Mouse (Mus musculus): ENCODE results near the gene Lpar5. TPM values are rescaled to one million over a fixed set of nuclear protein-coding genes. Genes with fewer than 3 reads are reported as not detected.

The Lpar5 gene
- polyA plus RNA-seq, 1 experiment from 2014 or later = 0.10 TPM

DNA sequence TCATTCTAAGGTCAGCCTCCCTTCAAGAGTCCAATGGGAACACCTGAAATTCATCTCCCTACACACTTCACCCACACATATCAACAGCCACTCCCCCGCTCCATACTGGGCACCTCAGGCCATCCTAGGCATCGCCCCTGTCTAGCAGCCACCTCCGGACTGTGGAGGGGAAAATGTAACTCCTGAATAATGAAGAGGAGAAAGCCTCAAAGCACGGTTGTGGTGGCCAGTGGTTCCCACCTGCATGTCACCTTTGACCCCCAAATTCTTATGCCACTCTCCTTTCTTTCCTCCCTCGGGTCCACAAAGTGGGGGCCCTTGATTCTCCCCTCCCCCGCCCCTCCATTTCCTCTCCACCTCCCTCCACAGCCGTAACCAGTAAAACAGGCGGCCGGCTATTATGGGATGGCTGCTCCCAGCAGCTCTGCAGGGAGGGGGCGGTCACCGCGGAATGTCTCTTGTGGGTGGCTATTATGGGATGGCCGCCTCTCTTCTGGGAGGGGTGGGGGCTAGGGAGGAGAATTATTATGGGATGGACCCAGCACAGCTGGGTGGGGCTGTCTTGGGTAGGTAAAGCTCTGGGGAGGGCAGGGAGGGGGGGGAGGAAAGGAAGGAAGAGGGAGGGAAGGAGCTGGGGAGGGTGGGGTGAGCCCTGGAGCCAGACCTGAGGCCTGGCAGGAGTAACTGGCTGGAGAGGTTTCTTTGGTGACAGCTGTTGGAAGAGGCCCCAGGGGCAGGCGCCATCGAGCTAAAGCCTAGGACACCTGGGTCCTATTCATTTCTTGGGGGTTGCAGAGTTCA is 22.0 kb downstream of the Lpar5 start:
- Histone ChIP-seq H3K4me3 (peak overlapping the region; percentile 48), H3K27ac (peak overlapping the region; percentile 95), H3K4me1 (replicated peaks) (peaks cover 34% of the 10 kb centered on the region), H3K27me3 (ENCODE audit: insufficient read depth, poor library complexity, severe bottlenecking) (no peaks in the 10 kb centered on the region), H3K9me3 (no peaks in the 10 kb centered on the region), H3K36me3 (no peaks in the 10 kb centered on the region)
- WGBS = 4% methylated on average over 15 of the region's 15 CpGs
- DNase-seq (ENCODE audit: low spot score) = peak; percentile 73

DNA sequence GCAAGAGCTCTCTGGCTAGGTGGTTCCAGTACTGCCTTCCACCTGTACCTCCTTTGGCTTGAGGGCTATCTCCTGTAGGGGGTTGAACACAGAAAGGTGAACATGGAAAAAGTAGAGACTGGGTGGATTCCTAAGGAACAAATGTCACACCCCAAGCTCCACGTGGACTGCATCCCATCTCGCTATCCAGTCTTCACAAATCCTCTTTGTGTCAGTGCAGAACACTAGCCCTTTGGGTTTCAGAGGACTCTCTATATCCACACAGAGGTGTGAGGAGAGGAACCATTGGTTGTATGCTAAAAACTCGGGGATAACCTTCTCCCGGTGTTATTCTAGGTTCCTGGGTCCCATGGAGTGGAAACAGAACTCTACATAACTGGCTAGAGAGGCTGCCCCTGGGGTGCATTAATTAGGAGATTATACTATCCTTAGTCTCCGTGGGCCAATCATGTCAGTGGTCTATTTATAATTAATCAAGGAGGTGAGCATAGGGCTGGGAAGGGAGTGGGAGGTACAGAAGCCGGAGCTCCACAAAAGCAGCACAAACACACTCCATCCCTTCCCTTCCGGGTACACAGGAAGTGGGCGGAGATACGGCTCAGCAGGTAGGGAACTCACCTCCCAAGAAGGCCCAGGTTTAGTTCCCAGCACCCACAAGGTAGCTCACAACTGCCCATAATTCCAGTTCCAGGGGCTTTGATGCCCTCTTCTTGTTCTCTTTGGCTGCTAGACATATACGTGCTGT is 22.8 kb downstream of the Lpar5 start:
- peak overlapping the region; percentile 48 for H3K4me3 ChIP-seq
- 61% methylated on average over 10 of the region's 10 CpGs for WGBS
- no peaks in the 10 kb centered on the region for H3K27me3 ChIP-seq (ENCODE audit: insufficient read depth, poor library complexity, severe bottlenecking)
- peak overlapping the region; percentile 95 for H3K27ac ChIP-seq
- no peak for DNase-seq (ENCODE audit: low spot score)
- H3K4me1 ChIP-seq (replicated peaks) = peaks cover 39% of the 10 kb centered on the region
- H3K9me3 ChIP-seq = no peaks in the 10 kb centered on the region
- no peaks in the 10 kb centered on the region for H3K36me3 ChIP-seq

DNA sequence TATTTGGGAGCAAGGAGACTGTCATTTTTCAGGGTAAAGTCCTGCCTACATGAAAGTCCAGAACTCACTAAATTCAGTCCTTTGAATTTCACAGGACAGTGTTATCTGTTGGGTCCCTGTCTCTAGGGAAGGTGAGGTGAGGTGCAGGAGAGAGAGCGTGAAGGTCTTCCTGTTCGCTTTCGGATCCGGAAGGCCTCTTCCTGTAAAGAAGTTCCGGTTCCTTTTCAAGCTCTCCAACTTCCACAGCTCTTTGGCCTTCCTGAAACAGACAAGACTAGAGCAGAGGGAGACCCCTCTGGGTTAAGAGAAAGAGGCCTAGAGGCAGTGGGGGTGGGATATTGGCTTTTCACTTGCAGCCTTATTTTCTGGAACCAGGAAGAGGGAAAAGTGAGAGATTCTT is 24.7 kb downstream of the Lpar5 start:
- H3K27ac ChIP-seq = peak overlapping the region; percentile 40; the same call in 1 of the 2 replicates
- H3K4me3 ChIP-seq = no peak overlapping the region
- DNase-seq (ENCODE audit: low spot score) = no peak
- peaks cover 3% of the 10 kb centered on the region; the same call in 1 of the 2 replicates for H3K36me3 ChIP-seq
- H3K4me1 ChIP-seq (replicated peaks) = peaks cover 57% of the 10 kb centered on the region
- 91% methylated on average over 5 of the region's 5 CpGs for WGBS
- no peaks in the 10 kb centered on the region for H3K9me3 ChIP-seq
- H3K27me3 ChIP-seq (ENCODE audit: insufficient read depth, poor library complexity, severe bottlenecking) = no peaks in the 10 kb centered on the region

DNA sequence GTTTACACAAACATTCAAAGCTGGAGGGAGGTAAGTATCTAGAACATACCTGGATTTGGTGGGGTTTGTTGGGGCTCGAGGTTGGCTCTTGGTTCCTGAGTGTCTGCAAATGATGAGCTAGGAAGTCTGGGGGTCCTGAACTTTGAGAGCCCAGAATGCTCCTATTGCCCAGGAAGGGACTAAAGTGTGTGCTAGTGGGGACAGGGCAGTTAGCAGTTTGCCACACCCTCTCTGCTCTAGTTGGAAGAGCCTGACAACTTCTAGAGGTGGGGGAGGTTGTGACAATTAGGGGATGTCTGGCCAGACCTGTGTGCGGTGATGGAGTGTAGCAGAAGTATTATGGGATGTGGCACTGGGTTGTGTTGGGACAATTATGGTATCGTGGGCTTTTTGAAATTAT is 27.1 kb downstream of the Lpar5 start:
- WGBS = 75% methylated on average over 3 of the region's 3 CpGs
- Histone ChIP-seq H3K36me3 (peaks cover 26% of the 10 kb centered on the region), H3K4me1 (replicated peaks) (peaks cover 62% of the 10 kb centered on the region), H3K9me3 (no peaks in the 10 kb centered on the region), H3K27ac (peak overlapping the region; percentile 75), H3K27me3 (ENCODE audit: insufficient read depth, poor library complexity, severe bottlenecking) (no peaks in the 10 kb centered on the region), H3K4me3 (peak overlapping the region; percentile 100; the same call in 1 of the 2 replicates)
- DNase-seq (ENCODE audit: low spot score) = no peak

DNA sequence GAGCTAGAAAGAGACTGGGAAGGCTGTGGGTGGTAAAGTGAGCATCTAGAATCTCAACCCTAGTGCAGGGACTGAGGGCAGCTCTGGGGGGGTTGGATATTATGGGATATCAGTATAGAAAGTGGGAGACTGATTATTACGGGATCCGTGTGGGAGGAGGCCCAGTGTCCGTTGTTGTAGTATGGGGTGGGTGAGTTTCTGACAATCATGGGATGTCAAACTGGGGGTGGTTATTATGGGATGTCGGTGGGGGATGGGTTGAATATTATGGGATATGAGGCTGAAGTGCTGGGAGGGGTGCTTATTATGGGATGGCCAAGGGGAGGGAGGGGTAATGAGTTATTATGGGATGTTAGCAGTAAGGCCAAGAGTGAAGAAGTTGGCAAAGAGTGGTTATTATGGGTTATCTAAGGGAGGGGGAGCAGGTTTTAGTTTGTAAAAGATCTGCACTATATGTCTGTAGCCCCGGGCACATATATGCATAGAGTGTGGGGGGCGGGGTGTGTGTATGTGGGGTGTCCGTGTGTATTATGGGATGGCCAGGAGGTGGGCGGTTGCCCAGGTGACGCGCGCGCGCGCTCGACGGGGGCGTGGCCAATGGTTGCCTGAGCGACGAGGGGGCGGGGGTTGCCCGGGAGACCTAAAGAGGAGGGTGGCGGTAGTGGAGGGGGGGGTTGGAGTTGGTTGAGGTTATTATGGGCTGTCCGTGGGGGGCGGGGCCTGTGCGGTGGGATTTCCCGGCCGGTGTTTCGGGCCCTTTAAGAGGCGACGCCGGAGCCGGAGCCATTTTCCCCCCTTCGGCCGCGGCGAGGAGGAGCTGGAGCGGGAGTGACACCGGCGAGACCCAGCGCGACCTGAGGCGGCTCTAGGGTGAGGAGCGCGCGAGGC is 27.9 kb downstream of the Lpar5 start, which contains the start of gene Chd4:
TSS of gene Chd4 (plus strand) at position 591 of the 888 bp plus-strand sequence.
- Histone ChIP-seq H3K36me3 (peaks cover 34% of the 10 kb centered on the region), H3K9me3 (no peaks in the 10 kb centered on the region), H3K4me3 (peak within 1 kb of the TSS; percentile 100), H3K27me3 (ENCODE audit: insufficient read depth, poor library complexity, severe bottlenecking) (no peaks in the 10 kb centered on the region), H3K4me1 (replicated peaks) (peaks cover 62% of the 10 kb centered on the region), H3K27ac (peak within 1 kb of the TSS; percentile 98)
- DNase-seq (ENCODE audit: low spot score) = peak; percentile 94
- WGBS = 3% methylated on average over 45 of the region's 45 CpGs

DNA sequence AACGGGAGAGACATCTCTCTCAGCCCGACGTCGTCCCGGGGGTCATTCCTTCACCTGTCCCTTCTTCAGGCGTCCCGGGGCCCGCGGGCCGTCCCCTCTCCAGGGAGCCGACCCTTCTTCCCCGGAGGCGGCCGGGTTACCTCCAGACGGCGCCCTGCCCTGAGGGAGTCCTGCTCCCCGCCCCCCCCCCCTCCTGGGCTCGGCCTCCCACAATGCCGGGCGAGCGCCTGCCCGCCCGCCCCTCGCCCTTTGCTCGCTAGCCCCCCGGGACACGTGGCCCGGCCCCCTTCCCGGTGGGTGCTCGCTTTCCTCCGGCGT is 28.5 kb downstream of the Lpar5 start:
- peaks cover 40% of the 10 kb centered on the region for H3K36me3 ChIP-seq
- no peaks in the 10 kb centered on the region for H3K27me3 ChIP-seq (ENCODE audit: insufficient read depth, poor library complexity, severe bottlenecking)
- peak overlapping the region; percentile 98 for H3K27ac ChIP-seq
- H3K4me1 ChIP-seq (replicated peaks) = peaks cover 60% of the 10 kb centered on the region
- no peak for DNase-seq (ENCODE audit: low spot score)
- H3K9me3 ChIP-seq = no peaks in the 10 kb centered on the region
- WGBS = under 1% methylated on average over 31 of the region's 32 CpGs
- peak overlapping the region; percentile 100 for H3K4me3 ChIP-seq

DNA sequence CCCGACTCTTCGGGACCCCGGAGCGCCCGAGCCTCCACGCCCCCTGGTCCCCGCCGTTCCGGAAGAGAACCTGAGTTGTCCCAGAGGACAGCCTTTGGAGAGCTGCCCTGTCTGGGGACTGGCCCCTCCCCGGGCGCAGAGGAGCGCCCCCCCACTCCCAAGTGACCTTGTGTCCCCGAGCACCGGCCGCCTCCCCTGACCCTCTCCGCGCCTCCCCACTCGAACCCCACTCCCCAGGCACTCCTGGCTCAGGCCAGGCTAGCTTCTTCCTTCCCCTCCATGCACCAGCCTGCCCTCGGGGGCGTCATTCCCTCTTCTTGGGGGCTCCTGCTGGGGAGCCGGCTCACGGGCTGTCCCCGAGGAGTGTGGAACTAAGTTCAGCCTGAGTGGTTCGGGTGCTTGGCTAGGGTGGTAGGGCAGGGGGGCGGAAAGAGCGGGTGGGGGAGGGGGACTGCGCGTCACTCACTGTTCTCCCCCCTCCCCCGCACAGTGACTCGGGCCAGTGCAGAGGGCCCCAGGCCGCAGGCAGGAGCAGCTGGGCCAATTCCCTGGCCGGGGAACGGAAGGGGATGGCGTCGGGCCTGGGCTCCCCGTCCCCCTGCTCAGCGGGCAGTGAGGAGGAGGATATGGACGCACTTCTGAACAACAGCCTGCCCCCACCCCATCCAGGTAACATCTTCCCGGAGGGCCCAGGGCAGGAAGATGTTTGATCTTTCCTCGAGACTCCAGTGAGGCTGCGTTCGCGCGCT is 29.1 kb downstream of the Lpar5 start:
- H3K4me1 ChIP-seq (replicated peaks) = peaks cover 63% of the 10 kb centered on the region
- no peaks in the 10 kb centered on the region for H3K27me3 ChIP-seq (ENCODE audit: insufficient read depth, poor library complexity, severe bottlenecking)
- no peaks in the 10 kb centered on the region for H3K9me3 ChIP-seq
- H3K36me3 ChIP-seq = peaks cover 46% of the 10 kb centered on the region
- H3K27ac ChIP-seq = peak overlapping the region; percentile 98
- H3K4me3 ChIP-seq = peak overlapping the region; percentile 100
- DNase-seq (ENCODE audit: low spot score) = peak; percentile 71
- WGBS = under 1% methylated on average over 44 of the region's 44 CpGs

DNA sequence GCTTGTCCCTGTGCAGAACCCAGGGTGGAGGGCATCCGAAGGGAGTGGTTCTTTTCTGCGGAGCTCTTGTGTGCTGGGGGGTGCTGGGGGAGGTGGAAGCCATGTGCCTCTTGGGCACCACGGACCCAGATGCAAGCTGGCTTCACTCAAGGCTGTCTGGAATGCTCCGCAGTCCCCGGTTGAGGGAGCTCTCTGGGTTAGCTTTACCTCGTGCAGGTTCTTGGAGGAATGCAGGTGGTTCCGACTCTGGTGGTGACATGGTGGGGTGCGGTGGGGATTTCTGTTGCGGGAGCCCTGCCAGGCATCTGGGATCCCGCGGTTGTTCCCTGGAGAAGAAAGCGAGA is 29.6 kb downstream of the Lpar5 start:
- WGBS = 3% methylated on average over 12 of the region's 12 CpGs
- DNase-seq (ENCODE audit: low spot score) = no peak
- Histone ChIP-seq H3K27me3 (ENCODE audit: insufficient read depth, poor library complexity, severe bottlenecking) (no peaks in the 10 kb centered on the region), H3K9me3 (no peaks in the 10 kb centered on the region), H3K4me3 (peak overlapping the region; percentile 100), H3K36me3 (peaks cover 51% of the 10 kb centered on the region), H3K27ac (peak overlapping the region; percentile 98), H3K4me1 (replicated peaks) (peaks cover 63% of the 10 kb centered on the region)

DNA sequence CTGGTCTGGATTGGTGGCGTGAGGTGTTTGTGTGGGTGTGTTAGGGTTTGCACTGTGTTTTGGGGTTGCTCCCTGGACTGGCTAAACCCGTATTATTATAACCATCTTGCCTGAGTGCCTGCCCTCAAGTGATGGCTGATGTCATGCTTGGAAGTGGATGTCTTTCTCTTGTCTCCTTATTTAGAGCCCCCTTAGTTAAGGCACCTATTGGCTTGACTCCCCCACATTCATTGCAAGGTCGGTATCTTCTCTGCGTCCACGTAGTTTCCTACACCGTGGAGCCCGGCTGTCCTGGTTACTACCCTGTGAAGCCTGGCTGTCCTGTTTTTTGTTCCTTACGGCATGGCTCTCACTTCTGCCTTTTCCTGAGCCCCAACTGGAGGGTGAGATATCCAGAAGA is 30.2 kb downstream of the Lpar5 start:
- H3K27ac ChIP-seq = peak overlapping the region; percentile 98
- DNase-seq (ENCODE audit: low spot score) = no peak
- no peaks in the 10 kb centered on the region for H3K27me3 ChIP-seq (ENCODE audit: insufficient read depth, poor library complexity, severe bottlenecking)
- peaks cover 63% of the 10 kb centered on the region for H3K4me1 ChIP-seq (replicated peaks)
- peak overlapping the region; percentile 100 for H3K4me3 ChIP-seq
- peaks cover 57% of the 10 kb centered on the region for H3K36me3 ChIP-seq
- no peaks in the 10 kb centered on the region for H3K9me3 ChIP-seq
- WGBS = 66% methylated on average over 8 of the region's 8 CpGs

DNA sequence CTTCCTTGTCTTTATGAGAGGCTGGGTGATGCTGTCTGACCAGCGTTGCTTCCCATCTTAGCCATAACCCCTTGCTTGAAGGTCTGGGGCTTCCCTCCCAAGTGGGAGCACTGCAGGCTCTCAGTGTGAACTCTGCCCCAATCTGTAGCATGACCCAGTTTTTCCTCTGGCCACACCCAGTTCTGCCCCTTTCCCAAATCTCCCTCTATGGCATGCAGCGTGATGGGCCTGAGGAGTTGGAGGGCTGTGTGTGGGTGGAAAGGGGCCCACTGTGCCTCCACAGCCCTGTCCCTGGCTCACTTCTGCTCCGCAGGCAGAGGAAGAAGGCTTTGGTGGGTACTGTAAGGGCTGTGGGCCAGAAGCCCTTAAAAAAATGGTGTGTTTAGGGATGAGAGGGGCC is 30.8 kb downstream of the Lpar5 start:
- Histone ChIP-seq H3K27me3 (ENCODE audit: insufficient read depth, poor library complexity, severe bottlenecking) (no peaks in the 10 kb centered on the region), H3K4me1 (replicated peaks) (peaks cover 63% of the 10 kb centered on the region), H3K36me3 (peaks cover 63% of the 10 kb centered on the region), H3K4me3 (peak overlapping the region; percentile 100), H3K27ac (peak overlapping the region; percentile 98), H3K9me3 (no peaks in the 10 kb centered on the region)
- 62% methylated on average over 3 of the region's 3 CpGs for WGBS
- no peak for DNase-seq (ENCODE audit: low spot score)

DNA sequence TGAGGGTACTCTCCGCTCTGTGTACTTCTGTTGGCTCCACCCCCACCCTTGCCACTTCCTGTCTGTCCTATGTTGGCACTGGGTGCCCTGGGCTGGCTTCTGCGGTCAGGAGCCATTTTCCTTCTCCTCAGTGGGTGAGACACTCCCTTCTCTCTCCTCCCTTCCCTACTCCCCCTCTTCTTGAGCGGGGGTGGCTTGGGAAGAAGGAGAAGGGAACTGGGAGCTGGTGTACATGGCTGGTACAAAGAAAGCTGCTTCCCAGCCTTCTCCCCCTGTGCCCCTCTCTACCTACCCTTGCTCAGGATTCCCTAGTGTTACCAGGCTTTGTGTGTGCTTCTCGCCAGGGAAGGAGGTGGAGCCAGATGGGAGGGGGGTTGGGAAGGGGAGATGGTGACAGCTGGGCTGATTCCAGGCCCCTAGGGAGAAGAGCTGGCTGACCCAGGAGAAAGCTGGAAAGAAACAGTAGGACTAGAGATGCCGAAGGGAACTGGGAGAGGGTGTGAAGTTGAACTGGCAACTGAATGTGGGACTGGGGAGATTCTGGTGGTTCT is 31.8 kb downstream of the Lpar5 start:
- peaks cover 73% of the 10 kb centered on the region for H3K36me3 ChIP-seq
- peak overlapping the region; percentile 98 for H3K27ac ChIP-seq
- no peaks in the 10 kb centered on the region for H3K9me3 ChIP-seq
- peak; percentile 38 for DNase-seq (ENCODE audit: low spot score)
- H3K4me3 ChIP-seq = peak overlapping the region; percentile 100
- WGBS = 46% methylated on average over 5 of the region's 5 CpGs
- H3K4me1 ChIP-seq (replicated peaks) = peaks cover 63% of the 10 kb centered on the region
- no peaks in the 10 kb centered on the region for H3K27me3 ChIP-seq (ENCODE audit: insufficient read depth, poor library complexity, severe bottlenecking)

DNA sequence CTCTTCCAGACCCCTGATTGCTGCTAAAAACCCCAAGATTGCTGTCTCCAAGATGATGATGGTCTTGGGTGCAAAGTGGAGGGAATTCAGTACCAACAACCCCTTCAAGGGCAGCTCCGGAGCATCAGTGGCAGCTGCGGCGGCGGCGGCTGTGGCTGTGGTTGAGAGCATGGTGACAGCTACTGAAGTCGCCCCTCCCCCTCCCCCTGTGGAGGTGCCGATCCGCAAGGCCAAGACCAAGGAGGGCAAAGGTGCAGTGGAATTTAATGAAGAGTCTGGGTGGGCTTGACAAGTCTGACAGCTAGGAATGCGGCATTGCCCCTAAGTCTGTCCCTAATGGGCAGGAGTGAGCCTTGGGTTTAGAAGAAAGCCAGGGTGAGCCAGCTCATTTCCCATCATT is 33.7 kb downstream of the Lpar5 start:
- H3K36me3 ChIP-seq = peaks cover 92% of the 10 kb centered on the region
- 0 out of 2 replicates have a peak overlapping the region, but pooled peaks have one; percentile 9 for H3K4me3 ChIP-seq
- no peaks in the 10 kb centered on the region for H3K9me3 ChIP-seq
- 71% methylated on average over 9 of the region's 9 CpGs for WGBS
- H3K27me3 ChIP-seq (ENCODE audit: insufficient read depth, poor library complexity, severe bottlenecking) = no peaks in the 10 kb centered on the region
- no peak for DNase-seq (ENCODE audit: low spot score)
- H3K27ac ChIP-seq = no peak overlapping the region
- peaks cover 49% of the 10 kb centered on the region for H3K4me1 ChIP-seq (replicated peaks)
